In the genomic region with DNA sequence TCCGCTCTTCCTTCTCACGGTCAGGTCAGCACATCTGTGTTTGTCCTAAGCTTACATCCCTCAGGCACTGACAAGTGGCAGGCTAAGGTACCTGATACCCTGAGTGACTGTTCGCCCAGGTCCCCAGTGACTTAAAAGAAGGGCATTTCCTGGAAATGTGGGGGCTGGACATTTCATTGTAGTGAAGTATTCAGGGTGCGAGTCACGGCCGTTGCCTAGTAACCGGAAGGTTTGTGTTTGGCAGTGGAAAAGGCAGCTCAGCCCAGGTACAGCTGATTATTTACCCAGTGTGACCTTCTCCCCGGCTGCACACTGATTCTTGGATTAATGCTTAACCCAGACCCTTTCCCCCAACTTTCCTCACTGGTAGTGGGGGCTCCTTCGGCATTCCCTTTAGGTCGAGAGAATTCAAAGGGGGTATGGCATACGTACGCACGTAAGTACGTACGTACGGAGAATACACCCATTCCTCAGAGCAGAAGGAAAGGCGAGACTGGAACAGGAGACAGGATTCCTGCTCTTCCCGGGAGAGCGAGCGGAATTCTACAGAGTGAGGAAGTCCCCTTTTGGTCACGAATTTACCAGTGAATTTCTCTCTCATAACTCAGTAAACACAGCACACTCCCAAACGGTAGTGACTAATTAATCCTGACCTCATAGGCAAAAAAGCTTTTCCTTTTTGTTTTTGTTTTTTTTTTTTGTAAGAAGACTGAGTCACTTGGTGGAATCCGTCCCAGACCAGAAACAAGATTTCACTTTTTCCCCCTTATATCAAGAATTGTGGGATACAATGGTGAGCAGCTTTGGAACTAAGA, we compare ENCODE assay signal across 8 mouse cellular contexts.
A peak's percentile ranks its signal among the peaks of the same experiment; 100 is the strongest.
DNase-seq lines count a peak whose midpoint lies in the region; ATAC-seq and TF ChIP-seq lines count a peak whose summit lies in the region.
"Had no signal": no experiment of that assay in that cellular context is flagged by ENCODE, and none has a peak within 500 bp of the region (broad histone marks: within the 10 kb centered on the region; RNA-seq: fewer than 3 reads in every experiment).

No protein-coding gene starts in this region.

- no peaks in the 10 kb centered on the region for H3K9me3 ChIP-seq in hindbrain, postnatal 0 days (ENCODE audit: low read length)
- H3K9me3 ChIP-seq: embryonic facial prominence, embryonic 12.5 days had no signal

- H3K4me2 ChIP-seq in hindbrain, postnatal 0 days (ENCODE audit: low read depth, low read length) = peak overlapping the region; percentile 30
- H3K4me2 ChIP-seq: embryonic facial prominence, embryonic 12.5 days had no signal

- 67% methylated on average over 23 of the region's 23 CpGs for WGBS in hindbrain, postnatal 0 days

- no peak for TF ChIP-seq CTCF in hindbrain, postnatal 0 days (IDR thresholded peaks at IDR 0.05; ENCODE audit: low read depth)

- no peak overlapping the region for H3K4me3 ChIP-seq in hindbrain, postnatal 0 days (ENCODE audit: low read length)
- H3K4me3 ChIP-seq: embryonic facial prominence, embryonic 12.5 days had no signal

- no peak overlapping the region for H3K9ac ChIP-seq in hindbrain, postnatal 0 days (replicated peaks; ENCODE audit: low read length)
- H3K9ac ChIP-seq: embryonic facial prominence, embryonic 12.5 days had no signal

- H3K27ac ChIP-seq in hindbrain, postnatal 0 days = no peak overlapping the region
- H3K27ac ChIP-seq: embryonic facial prominence, embryonic 12.5 days had no signal

- no peaks in the 10 kb centered on the region for H3K4me1 ChIP-seq in hindbrain, postnatal 0 days (ENCODE audit: insufficient read depth, low read length)
- H3K4me1 ChIP-seq: embryonic facial prominence, embryonic 12.5 days had no signal

- no peaks in the 10 kb centered on the region for H3K36me3 ChIP-seq in hindbrain, postnatal 0 days (ENCODE audit: insufficient read depth, low read length)
- H3K36me3 ChIP-seq: embryonic facial prominence, embryonic 12.5 days had no signal

- no peaks in the 10 kb centered on the region for H3K27me3 ChIP-seq in hindbrain, postnatal 0 days (ENCODE audit: insufficient read depth, low read length)
- H3K27me3 ChIP-seq: embryonic facial prominence, embryonic 12.5 days had no signal

- DNase-seq in adipocyte (ENCODE audit: low spot score) (peak; percentile 39), MN1 (ENCODE audit: low spot score) (no peak)
- DNase-seq in embryo, embryonic 9.5 days (ENCODE audit: extremely low spot score) = peak; percentile 32
- peak; percentile 24 for DNase-seq in hindbrain, postnatal 0 days (ENCODE audit: low spot score)
- DNase-seq in lung, adult 18-20 months = peak; percentile 72 to 85
- no peak for DNase-seq in natural killer cell, adult 2 months (ENCODE audit: low spot score in 2 of 2)
- DNase-seq in cerebellum, postnatal 36 days = no peak

- peak; percentile 55; the same call in 1 of the 2 replicates for ATAC-seq in hindbrain, postnatal 0 days

Comparison
In these comparisons a context has a peak if more than half of its experiments do, and no peak if none do; other contexts are left out.
1. DNase-seq: peak in adipocyte (single experiment), embryo, embryonic 9.5 days (single experiment), hindbrain, postnatal 0 days (single experiment) and lung, adult 18-20 months (2 of 2); none in natural killer cell, adult 2 months (0 of 2), MN1 (single experiment) and cerebellum, postnatal 36 days (0 of 2).